Mouse (Mus musculus) CH12F3 (cell line): ENCODE data around the gene Rbm39.
"Not testable (repeated sequence)": the region's sequence is repeated elsewhere in the genome, so short reads cannot be mapped to it uniquely, and the experiment has no call there.

ENCODE experiments used
- in situ Hi-C: fragments of 300-500 bp; cut with MboI; formaldehyde crosslinking; loops from 2 replicates; pipeline ENCODE4 v1.14.3; 2020; ENCODE audit warnings: low sequenced_read_pairs

Gene Rbm39

DNA sequence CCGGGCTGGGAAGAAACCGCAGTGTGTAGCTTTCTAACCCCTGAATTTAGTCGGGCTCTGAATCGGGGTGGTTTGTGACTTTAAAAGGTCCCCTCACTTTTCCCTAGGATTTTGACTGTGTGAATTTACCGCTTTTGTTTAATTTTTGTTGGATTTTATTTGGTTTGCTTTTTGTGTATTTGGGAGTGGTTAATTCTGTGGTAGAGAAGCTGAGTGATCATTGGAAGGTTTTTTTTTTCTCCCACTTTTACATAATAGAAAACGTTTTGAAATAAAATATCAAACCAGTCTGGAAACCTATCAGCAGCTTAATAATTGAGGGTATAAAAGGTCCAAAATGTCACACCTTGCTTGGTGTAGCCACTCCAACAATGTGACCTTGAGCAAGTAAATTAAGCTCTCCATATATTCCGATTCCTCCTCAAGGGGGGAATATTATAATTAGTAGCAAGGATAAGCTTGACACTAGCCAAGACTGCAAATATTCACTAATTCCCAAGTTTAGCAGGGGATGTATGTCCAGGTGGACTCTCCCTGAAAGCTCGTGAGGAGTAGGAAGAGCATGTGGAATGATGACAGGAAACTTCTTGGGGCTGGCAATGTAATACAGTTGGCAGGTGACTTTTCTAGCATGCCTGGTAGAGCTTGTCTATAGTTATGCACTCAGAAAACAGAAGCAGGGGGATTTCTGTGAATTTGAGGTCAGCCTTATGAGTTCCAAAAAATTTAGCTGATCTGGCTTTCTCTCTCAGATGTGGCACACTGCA lies 969 bp upstream of the Rbm39 start:
- in situ Hi-C loops, result no loop called here

DNA sequence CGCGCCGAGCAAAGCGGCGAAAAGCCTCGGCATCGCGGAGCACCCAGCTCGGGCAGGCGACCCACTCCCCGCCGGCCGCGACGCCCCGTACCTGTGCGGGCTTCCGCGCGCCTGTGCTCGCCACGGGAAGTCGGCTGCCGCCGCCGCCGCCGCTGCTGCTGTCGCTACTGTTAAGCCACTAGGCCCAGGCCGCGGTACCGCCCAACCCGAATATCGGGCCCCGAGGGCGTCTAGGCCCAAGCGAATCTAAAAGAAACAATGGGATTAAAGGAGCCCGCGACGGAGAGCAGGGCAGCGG lies 293 bp downstream of the Rbm39 start:
- in situ Hi-C loops, result no loop called here

DNA sequence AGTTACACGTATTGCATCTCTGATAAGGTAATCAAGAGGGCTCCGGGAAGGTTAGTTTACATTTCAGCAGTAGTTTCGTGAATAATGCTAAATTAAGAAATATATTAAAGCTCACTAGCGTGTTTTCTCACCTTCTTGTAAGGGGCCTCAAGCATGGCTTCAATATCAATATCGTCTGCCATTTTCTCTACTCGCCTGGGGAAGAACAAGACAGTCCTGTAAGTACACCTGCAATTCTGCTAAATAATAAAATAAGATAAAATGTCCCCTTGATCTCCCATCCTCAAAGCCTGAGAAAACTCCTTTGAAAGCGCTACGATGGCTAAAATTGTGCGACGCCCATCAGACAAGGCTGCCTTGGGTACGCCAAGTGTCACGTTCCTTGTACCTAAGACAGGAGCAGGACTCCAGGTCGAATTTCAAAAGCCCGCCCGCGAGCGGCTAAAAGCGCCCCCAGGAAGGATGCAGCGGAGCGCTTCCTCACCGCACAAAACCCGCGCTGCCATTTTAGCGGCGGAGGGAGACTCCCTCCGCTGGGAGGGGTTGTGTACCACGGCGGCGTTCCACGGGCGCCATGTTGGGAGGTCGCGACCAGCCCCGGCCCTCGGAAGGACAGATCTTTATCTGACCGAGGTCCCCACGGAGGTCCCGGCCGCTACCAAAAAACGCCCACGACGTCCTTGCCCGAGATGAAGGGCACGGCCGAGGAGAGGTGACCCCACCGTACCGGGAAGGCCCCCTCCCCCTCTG lies 817 bp downstream of the Rbm39 start:
- in situ Hi-C loops, result no loop called here

DNA sequence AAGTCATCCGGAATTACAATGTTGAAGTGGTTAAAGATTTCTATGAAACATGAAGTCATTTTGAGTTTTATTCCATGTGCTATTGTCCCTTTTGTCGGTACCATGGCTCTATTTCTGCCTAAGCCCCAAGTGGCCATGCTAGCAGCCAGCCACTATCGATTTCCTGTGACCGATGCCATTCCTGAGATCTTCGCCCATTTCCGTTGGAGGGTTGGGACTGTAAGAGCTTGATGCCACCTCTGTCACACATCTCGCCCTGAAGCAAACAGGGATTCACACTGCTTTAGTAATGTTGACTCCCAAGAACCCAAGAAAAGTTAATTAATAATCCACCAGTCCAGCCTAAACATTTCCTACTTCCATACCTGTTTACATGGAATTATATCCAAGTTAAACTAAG lies 2.4 kb downstream of the Rbm39 start:
- in situ Hi-C loops, result no loop called here

DNA sequence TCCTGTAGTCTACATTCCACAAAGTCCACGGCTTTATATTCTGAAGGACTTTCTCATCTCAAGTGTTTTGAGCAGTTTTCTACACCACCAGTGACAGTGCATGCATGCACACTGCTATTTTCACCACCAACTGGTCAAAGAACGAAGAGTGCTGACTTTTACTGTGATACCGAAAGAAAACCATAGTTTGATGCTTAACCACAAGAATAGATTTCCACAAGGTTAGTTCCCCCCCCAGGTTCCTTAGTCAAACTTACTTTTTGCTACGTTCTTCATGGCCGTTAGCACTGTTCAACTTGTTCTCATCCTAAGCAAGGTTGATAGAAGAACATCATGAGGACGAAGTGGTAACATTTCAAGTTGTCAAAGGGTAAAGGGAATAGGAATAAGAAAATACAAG lies 3.0 kb downstream of the Rbm39 start:
- in situ Hi-C loops, result no loop called here

DNA sequence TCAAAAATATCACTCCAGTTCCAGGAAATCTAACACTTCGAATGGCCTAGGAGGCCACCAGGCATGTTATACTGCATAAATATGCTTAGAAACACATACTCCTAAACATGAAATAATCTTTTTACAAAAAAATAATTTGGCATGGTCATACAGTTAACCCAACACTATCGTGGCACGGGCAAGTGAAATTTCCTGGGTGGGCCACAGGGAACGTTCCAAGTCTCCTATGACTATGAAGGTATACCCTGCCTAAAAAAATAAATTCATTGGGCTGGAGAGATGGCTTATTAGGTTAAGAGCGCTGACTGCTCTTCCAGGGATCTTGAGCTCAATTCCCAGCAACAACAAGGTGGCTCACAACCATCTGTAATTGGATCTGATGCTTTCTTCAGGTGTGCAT lies 13.5 kb downstream of the Rbm39 start:
- in situ Hi-C loops, result no loop called here

DNA sequence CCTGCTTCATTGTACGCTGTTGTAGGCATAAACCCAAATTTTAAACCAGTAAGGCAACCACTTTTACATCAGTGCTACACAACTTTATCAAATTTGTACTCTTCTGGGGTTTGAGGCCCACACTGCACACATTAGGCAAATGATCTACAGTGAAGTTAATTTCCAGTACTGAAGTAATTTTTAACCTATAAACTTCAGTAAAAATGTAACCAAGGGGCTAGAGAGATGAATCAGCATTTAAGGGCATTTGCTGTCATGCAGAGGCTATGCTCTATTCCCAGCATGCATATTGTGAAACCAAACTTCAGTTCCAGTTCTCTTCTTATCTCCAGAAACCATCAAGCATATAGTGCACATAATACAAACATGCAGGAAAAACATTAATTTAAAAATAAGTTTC lies 14.6 kb downstream of the Rbm39 start:
- in situ Hi-C loops, result no loop called here

DNA sequence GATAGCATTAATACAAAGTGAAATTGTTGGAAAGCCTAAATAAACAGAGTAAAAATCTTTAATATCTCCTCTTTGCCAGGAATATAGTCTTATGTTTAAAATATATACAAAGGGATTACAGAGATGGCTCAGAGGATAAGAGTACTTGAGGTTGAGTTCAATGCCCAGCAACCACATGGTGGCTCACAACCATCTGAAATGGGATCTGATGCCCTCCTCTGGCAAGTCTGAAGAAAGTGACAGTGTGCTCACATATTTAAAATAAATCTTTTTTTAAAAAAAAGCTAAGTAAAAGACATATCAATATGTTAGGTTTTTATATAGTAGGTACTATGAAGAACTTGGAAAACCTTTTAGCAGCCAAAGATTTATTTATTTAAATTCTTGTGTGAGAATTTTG lies 28.5 kb downstream of the Rbm39 start:
- in situ Hi-C loops, result no loop called here

DNA sequence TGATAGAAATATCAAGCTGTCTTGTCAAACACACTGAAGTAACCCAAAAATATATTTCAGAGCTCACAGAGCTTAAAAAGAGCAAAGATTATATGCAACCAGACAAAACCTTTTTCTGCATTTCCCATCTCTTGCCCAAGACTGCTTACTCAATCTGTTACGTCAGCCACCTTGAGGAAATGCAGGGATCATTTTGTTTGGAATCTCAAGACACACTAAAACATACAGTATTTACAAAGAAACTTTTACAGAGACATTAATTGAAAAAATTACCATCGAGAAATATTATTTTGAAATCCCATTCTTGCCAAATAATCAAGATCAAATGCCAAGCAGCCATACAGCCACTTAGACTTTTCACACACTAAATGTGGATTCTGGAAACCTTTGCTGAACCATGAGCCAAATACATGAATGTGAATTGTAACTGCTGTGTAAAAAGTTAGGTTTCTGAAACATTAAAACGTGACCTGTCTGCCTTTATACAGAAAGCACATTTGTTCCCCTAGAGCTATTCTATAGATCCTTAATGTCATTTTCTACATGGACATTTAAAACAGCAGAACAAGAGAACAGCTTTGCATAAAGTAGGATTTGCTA lies 32.6 kb downstream of the Rbm39 start:
- in situ Hi-C loops, result no loop called here

DNA sequence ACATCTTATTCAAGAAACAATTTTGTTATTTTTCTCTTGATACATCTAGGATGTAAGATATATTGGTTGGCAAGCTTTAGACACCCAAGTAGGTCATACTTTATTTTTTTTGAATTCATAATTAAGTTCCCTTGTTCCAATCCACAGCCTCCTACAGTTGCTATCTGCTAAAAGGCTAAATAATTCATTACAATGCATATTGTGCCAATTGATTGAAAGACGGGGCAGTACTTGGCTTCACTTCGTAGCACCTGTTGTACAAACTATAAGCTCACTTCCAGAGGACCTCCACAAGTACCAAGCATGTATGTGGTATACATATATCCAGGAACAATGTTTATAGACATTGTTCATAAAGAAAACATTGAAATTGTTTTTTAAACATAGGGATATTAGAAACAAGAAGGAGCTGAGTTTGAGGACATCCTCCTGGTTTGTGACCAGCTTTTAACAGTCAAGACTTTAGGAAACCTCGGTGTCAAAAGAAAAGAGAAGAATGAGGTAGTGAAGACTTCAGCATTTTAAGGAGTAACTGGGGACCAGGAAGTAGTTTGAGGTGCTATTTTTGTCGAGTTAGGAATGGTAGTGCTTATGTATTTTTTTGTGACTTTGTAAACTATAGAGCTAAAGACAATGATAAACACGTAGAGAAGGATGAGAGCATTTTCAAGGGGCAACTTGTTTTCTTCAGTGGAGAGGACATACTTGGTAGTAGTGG lies 33.6 kb downstream of the Rbm39 start:
- in situ Hi-C loops, result no loop called here

DNA sequence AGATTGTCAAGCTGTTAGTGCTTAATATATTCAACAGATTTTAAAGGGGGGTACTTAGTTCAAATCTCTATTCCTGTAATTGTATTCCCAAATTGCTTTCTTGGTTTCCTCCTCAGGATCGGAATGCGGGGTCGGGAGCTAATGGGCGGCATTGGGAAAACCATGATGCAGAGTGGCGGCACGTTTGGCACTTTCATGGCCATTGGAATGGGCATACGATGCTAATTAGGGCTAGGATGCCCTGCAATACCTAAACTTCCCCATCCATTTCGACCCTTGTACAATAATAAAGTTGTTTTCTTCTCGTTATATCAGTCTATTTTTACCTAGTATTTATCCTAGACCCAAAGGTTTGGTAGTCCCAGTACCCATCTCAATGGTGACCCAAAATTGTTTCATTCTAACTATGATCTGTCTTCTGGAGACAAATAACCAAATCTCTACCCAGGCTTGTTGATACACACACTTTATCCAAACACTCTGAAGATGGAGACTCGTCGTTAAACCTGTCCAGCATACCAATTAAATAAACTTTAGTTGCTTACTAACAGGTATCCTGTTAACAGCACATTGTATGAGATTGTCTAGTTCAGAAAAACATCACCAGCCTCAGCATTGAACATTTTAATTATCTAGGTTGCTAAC lies 34.4 kb downstream of the Rbm39 start:
- in situ Hi-C loops, result no loop called here

DNA sequence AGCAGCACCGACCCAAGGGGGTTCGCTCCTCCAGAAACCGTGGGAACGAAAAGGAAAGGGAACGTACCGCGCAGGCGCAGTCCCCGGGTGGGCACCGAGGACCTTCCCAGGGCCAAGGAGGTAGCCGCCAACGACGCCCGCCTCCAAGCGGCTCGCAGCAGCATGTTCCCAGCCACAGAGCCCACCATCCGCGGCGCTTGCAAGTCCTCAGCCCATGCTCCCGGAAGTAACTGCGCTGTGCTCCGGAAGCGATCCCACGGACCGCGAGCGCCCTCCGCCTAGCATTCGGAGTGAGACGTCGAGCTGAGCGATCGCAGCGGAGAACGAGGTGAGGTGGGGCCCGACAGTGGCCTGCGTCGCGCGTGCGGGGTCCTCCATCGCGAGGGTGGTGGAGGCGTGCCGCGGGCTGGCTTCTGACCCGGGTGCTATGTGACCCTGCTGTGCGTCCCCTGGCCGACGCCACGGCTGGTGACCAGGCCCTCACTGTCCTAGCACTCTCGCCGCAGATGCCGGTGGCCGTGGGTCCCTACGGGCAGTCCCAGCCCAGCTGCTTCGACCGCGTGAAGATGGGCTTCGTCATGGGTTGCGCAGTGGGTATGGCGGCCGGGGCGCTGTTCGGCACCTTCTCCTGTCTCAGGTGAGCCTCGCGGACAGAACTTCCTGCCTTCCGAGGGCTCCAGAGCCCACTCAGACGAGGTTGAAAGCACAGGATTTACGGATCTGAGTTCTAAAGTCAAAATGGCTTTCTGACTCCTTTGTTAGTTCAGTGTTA lies 35.9 kb downstream of the Rbm39 start, which contains the start of the genes Romo1 and Nfs1:
Gene Romo1, plus strand, starts transcription at position 87 of the 772 bp plus-strand sequence.
Gene Nfs1, minus strand, starts transcription at position 234 of the 772 bp plus-strand sequence.
- in situ Hi-C loops, result no loop called here

DNA sequence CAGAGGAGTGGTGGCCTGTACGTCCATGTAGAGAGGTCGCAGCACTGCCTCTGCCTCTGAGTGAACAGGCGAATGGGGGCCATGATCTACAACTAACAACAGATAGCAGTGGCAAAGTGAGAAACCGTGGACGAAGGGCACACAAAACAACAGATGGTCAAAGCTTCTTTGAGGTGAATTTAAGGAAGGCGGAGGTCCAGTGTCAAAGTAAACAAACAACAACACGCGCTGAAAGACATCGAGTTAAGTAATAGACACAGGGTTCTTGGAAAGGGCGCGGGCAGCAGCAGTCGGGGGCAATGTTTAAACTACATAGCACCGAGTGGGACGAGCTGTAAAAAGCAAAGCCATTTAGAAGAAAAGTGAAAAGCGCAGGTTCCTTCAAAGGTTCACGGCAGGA lies 36.7 kb downstream of the Rbm39 start:
- in situ Hi-C loops, result no loop called here

DNA sequence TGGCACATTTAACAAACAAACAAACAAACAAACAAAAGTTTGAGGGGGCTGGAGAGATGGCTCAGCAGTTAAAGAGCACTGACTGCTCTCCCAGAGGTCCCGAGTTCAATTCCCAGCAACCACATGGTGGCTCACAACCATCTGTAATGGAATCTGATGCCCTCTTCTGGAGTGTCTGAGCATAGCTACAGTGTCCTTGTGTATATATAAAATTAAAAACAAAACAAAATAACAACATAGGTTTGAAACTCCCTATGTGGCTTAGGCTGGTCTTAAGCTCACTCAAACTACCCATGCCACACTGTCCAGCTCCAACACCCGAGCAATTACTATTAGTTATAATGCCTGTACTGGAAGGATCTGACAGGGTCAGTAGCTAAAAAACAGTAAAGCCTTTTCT lies 37.2 kb downstream of the Rbm39 start:
- in situ Hi-C loops, result no loop called here

DNA sequence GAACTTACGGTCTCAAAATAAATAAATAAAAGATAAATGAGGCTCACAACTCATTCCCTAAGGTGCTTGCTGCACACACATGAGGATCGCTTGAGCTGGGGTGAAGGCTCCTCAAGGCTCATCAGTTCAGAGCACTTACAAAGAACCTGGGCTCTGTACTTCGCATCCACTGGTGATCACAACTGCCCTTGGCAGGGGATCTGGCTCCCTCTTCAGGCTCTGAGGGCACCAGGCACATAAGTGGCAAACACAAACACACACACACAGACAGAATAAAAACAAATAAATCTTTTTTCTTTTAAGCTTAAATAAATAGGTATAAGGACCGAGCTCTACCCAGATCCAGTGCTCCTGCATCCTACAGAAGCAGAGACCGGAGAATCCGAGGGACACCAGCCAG lies 44.3 kb downstream of the Rbm39 start:
- in situ Hi-C loops, result no loop called here

DNA sequence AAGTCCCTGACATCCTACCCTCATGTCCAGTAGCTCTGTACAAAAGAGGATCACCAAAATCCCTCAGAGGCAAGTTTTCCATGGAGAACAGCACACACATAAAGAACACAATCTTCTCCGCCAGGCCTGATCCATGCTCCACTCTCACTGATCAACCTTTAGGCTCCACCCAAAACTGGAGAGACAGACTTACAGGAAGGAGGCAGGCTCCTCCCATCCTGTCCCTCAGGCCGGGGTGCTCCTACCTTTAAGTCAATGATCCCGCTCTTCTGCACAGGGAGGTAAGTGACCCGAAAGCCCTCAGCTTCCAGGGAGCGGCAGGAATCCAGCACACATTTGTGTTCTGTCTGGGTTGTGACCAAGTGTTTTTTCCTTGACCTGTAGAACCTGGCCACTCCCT lies 45.9 kb downstream of the Rbm39 start:
- in situ Hi-C loops, result no loop called here

DNA sequence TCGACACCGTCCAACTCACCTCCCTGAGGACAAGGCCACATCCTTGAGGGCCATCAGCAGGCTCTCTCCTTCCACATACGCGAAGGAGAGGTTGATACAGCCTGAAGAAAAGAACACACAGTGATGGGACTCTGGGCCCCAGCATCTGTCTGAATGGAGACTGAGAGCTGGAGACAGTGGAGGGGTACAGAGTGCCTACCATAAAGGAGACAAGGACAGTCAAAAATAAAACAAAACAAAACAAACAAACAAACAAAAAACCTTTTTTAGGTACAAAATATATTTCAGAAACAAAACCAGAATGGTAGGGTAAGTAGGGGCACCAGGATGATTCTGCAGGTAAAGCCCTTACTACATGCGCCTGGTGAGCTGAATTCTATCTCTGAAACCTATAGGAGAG lies 53.0 kb downstream of the Rbm39 start, which contains the start of gene Gm28036:
Gene Gm28036, minus strand, starts transcription at position 101 of the 400 bp plus-strand sequence.
- in situ Hi-C loops, result loop anchor here (10.0 kb wide), 1 partner anchor 162 kb away; no protein-coding TSS in a partner anchor

DNA sequence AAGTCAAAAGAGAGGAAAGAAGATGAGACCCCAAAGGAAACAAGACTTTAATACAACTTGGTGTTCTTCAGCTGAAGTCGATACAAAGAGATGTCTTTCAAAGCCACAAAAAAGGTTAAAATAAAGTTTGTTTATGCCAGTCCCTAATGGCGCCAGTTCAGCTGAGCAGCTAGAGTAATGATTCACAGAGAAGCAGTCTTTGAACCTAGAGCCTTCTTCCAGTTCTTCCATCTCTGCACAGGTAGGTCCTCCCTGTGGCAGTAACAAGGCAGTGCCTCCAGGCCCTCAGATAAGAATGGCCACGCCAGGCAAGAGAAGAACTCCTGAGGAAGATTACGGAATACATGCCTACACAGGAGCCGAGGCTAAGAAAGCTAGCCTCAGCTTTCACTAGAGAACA lies 56.3 kb downstream of the Rbm39 start:
- in situ Hi-C loops, result loop anchor here (10.0 kb wide), 1 partner anchor 159 kb away; no protein-coding TSS in a partner anchor

DNA sequence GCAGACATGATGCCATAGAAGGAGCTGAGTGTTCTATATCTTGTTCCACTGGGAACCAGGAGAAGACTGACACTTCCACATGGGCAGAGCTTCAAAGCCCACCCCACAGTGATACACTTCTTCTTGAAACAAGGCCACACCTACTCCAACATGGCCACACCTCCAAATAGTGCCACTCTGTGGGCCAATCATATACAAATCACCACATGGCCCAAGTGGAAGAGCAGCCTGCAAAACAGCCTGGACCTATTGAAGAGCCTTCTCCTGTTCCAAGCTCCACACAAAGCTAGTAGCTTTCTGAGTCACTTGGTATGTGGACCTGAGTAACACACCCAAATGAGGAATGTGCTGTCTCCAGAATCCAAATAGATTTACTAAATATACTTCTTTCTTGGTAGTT lies 60.5 kb downstream of the Rbm39 start:
- in situ Hi-C loops, result no loop called here

DNA sequence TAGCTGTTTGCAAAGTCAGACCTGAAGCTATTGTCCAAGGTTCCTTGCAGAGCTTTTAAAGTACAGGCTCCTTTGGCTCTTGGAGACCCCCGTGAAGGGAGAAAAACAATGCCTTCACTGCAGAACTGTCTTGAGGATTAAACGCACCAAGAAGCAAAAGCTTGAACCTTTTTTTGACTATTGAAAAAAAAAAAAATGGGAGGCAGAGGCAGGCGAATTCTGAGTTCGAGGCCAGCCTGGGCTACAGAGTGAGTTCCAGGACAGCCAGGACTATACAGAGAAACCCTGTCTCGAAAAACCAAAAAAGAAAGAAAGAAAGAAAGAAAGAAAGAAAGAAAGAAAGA lies 68.0 kb downstream of the Rbm39 start:
- in situ Hi-C loops, result not testable (repeated sequence)
